Mouse (Mus musculus) left cerebral cortex, adult 2 months (tissue): ENCODE results near the gene Mamdc2. TPM values are rescaled to one million over a fixed set of nuclear protein-coding genes. Genes with fewer than 3 reads are reported as not detected.
"Not testable (repeated sequence)": the region's sequence is repeated elsewhere in the genome, so short reads cannot be mapped to it uniquely, and the experiment has no call there.

Experiments
- DNase-seq, 2 experiments: peaks; one replicate each; pipeline ENCODE4 v3.0.0; 2021 to 2022; ENCODE audit warnings: low spot score in 2 of 2, mixed read lengths in 1 of 2; ENCODE audit errors: extremely low spot score in 1 of 2
- H3K27ac ChIP-seq: fragments of 200-600 bp; 2 replicates; pipeline ENCODE4 v1.8.1; 2022
- H3K4me3 ChIP-seq: fragments of 200-600 bp; 2 replicates; pipeline ENCODE4 v1.8.1; 2022
- CTCF ChIP-seq: fragments of 200-600 bp; IDR thresholded peaks from 2 replicates; pipeline ENCODE4 v1.8.1; 2022; ENCODE audit warnings: antibody characterized with exemption, mild to moderate bottlenecking, moderate library complexity
- intact Hi-C: fragments of 180-260 bp; cut with DNase I; formaldehyde crosslinking; loops from one replicate; pipeline ENCODE4 v1.15.1; 2025
- long read RNA-seq, 2 experiments: library from polyadenylated mRNA; stranded (forward); transcript quantifications; one replicate each; pipeline ENCODE4 v2.0.0; 2021; ENCODE audit warnings: borderline mapping rate in 2 of 2
- total RNA-seq, 2 experiments: library from RNA; stranded (reverse); gene quantifications; 2 replicates each; pipeline ENCODE4 v1.2.3; 2021

The Mamdc2 gene
- 1 to 10 TPM; 1.2 to 1.4 TPM for total RNA-seq
- long read RNA-seq, experiment 1, result 0 reads
- long read RNA-seq, experiment 2, partial matches to known transcripts, result 0 of 1 reads
- long read RNA-seq, experiment 2, other reads (novel, unspliced or antisense), result 0 of 1 reads

- TF ChIP-seq CTCF, result no peak
- peak within 1 kb of the TSS; percentile 24; the same call in 1 of the 2 replicates for H3K27ac ChIP-seq
- intact Hi-C loops, result no loop called here
Observed at GRCm38 (mm10) chr19:23447988-23448497, at the start of gene Mamdc2. Gene Mamdc2, minus strand, starts transcription at chr19:23448442.

DNA sequence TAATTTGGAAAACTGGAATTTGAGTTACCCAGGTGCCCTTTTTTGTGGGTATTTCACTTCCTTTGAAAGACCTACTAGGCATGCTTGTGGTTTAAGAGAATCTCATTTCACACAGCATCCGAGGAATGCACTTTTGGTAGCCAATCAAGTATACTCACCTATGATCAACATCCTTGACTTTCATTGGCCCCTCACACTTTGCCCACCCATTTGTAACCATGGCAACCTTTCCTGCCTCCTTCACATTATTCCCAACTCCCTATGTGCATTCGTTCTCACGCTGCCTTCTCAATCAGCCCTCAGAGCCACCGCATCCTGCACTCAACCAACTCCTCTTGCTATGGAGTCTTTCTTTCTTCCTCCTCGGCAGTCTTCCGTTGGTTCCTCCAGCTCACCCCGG, 49.8 kb upstream of the Mamdc2 start:
- no peak for DNase-seq
- Histone ChIP-seq H3K4me3 (no peak overlapping the region), H3K27ac (no peak overlapping the region)
- TF ChIP-seq CTCF, result no peak
- intact Hi-C loops, result no loop called here

More at GRCm38 (mm10) chr19:23447988-23448497, at the start of gene Mamdc2:
- peak in 1 of 2 experiments; percentile 22 for DNase-seq
- H3K4me3 ChIP-seq, result peak within 1 kb of the TSS; percentile 53

GRCm38 (mm10) chr19:23497171-23497917, 49.1 kb upstream of the Mamdc2 start:
- H3K4me3 ChIP-seq, result no peak overlapping the region
- DNase-seq, result no peak
- intact Hi-C loops, result no loop called here
- no peak overlapping the region for H3K27ac ChIP-seq
- no peak for TF ChIP-seq CTCF

DNA sequence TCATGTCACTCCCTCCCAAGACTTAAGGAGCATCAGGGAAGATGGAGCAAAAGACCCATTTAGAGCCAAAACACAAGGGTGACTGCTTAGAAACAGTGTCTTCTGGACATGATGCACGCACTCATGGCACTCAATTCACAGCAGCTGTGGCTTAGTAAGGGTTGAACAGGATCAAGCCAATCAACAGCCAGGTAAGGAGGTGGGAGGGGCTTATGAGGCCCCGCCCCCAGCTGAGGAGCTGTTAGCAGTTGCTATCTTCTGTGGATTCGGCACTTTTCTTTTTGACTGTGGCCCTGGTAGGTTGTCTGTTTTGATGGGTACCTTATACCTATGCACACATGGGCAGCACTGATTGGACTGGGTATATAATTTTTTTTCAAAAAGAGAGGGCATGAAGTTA, 48.3 kb upstream of the Mamdc2 start:
- intact Hi-C loops, result no loop called here
- TF ChIP-seq CTCF, result no peak
- no peak overlapping the region for H3K4me3 ChIP-seq
- H3K27ac ChIP-seq, result no peak overlapping the region
- no peak for DNase-seq

- intact Hi-C loops, result no loop called here
- no peak overlapping the region for H3K27ac ChIP-seq
- TF ChIP-seq CTCF, result no peak
- DNase-seq, result no peak
- no peak overlapping the region for H3K4me3 ChIP-seq
Observed at GRCm38 (mm10) chr19:23492663-23493062, 44.4 kb upstream of the Mamdc2 start.

DNA sequence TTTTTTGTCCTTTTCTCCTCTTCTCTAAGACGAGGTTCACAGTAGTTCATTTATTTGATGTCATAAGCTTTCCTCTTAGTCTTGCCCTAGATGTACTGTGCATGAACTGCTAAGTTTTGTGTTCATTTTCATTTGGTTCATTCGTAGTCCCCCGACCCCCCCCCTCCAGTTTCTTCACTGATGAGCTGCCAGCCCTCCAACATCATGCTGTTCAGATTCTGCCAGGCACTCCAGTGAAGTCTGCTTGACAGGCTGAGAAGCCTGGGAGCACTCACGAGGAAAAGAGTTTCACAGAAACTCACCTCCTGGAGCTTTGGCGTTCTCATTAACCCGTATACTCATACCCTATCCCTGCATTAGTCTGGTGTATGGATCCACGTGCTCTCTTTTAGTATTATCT, 42.5 kb upstream of the Mamdc2 start:
- H3K4me3 ChIP-seq, H3K27ac ChIP-seq, intact Hi-C loops, DNase-seq: not testable (repeated sequence)

DNA sequence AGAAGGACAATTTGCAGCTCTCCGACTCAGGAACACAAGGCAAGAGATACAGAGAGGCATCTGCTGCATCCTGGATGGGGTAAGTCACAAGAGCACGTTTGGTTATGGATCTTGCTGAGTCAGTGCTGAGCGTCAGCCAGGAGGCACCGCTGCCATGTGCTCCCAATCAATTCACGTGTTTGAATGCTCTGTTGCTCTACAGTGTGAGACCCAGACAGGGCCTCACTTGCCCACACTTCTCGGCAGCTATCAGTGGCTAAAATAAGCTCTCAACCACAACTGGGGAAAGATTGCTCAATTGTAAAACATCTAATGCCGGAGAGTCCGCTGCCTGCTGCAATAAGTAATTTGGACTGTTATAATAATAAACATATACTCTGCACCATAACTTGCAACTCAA, 41.5 kb upstream of the Mamdc2 start:
- Histone ChIP-seq H3K27ac (no peak overlapping the region), H3K4me3 (no peak overlapping the region)
- intact Hi-C loops, result no loop called here
- no peak for TF ChIP-seq CTCF
- DNase-seq, result no peak

- DNase-seq, result no peak
- H3K4me3 ChIP-seq, result no peak overlapping the region
- TF ChIP-seq CTCF, result no peak
- H3K27ac ChIP-seq, result no peak overlapping the region
- intact Hi-C loops, result no loop called here
Observed at GRCm38 (mm10) chr19:23487421-23487820, 39.2 kb upstream of the Mamdc2 start.

DNA sequence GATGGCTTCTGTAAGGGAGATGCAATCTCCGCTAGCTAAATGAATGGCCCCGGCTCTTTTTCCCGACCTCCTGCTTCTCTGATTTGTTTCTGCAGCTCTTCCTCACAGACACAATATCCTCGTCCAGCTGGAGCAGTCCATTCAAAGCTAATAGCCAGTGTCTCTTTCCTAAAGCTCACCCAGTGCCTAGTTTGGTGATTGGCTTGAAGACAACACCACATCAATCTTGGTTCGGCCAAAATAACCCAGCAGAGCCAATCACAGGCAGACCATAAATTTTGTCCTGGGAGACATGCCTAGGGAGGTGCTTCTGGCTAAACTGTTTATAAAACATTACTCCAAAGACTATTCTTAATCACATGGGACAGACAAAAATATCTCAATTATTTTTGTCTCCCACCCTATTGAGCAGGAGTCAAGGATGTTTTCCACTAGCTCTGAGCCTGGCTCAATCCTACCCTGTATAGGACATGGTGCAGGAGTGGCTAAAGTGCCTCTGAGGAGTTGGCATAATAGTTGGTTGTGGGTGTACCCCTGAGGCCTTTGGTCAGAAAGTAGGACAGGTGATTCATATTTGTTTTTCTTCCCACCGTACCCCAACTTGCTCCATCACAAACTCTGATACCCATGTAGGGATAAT, 38.5 kb upstream of the Mamdc2 start:
- no peak for TF ChIP-seq CTCF
- H3K4me3 ChIP-seq, result no peak overlapping the region
- H3K27ac ChIP-seq, result no peak overlapping the region
- intact Hi-C loops, result no loop called here
- no peak for DNase-seq

GRCm38 (mm10) chr19:23485940-23486600, 37.8 kb upstream of the Mamdc2 start:
- TF ChIP-seq CTCF, result no peak
- intact Hi-C loops, result no loop called here
- no peak for DNase-seq

DNA sequence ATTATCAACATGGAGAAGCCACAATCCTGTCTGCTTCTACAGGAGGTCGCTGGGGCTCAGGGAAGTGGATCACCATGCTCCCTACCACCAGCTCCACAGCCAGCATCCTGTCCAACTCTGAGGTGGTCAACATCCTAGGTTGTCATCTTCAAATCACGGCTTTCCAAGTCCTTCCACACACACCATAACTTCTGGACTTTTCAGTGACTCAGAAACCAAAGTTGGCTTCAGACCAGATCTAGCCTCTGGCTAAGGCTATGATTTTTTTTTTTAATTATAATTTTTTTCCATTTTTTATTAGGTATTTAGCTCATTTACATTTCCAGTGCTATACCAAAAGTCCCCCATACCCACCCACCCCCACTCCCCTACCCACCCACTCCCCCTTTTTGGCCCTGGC, 34.3 kb upstream of the Mamdc2 start:
- DNase-seq, intact Hi-C loops, H3K4me3 ChIP-seq: not testable (repeated sequence)

More at GRCm38 (mm10) chr19:23485940-23486600, 37.8 kb upstream of the Mamdc2 start:
- no peak overlapping the region for H3K4me3 ChIP-seq
- no peak overlapping the region for H3K27ac ChIP-seq

DNA sequence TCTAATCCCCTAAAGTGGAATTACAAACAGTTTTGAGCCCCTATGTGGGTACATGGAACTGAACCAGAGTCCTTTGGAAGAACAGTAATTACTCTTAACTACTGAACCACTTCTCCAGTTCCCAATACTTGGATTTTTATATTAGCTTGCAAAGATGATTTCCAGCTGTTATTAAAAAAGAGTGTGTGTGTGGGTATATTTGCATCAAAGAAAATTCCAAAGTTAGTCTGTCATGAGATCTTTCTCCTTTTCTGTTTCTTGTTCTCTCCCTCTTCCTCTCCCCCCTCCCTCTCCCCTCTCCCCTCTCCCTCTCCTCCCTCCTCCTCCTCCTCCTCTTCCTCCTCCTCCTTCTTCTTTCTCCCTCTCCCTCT, 31.3 kb upstream of the Mamdc2 start:
- intact Hi-C loops, result no loop called here
- DNase-seq, result no peak
- Histone ChIP-seq H3K27ac (no peak overlapping the region), H3K4me3 (no peak overlapping the region)
- no peak for TF ChIP-seq CTCF

More for the DNA sequence above, 34.3 kb upstream of the Mamdc2 start:
- not testable (repeated sequence) for H3K27ac ChIP-seq
